Mouse (Mus musculus) heart, embryonic 12.5 days (tissue): Measurements from ENCODE around the gene Celf1. TPM values are rescaled to one million over a fixed set of nuclear protein-coding genes. Genes with fewer than 3 reads are reported as not detected.

Source experiments
- ATAC-seq: fragments of 200-750 bp; cut with Nextera tagmentation; 2 replicates; pipeline ENCODE4 v1.8.0; 2017; ENCODE audit warnings: moderate TSS enrichment, moderate library complexity; ENCODE audit not compliant: insufficient number of reproducible peaks, low FRiP score
- H3K27ac ChIP-seq: fragments of 300-500 bp; sonication (generic); 2 replicates; pipeline ENCODE4 v1.5.1; 2016; ENCODE audit warnings: mild to moderate bottlenecking, moderate library complexity; ENCODE audit not compliant: poor library complexity, severe bottlenecking
- H3K27me3 ChIP-seq: fragments of 300-500 bp; sonication (generic); replicated peaks from 2 replicates; pipeline ENCODE4 v1.6.1; 2016; ENCODE audit warnings: mild to moderate bottlenecking, moderate library complexity
- H3K36me3 ChIP-seq: fragments of 300-500 bp; sonication (generic); 2 replicates; pipeline ENCODE4 v1.6.1; 2016; ENCODE audit warnings: mild to moderate bottlenecking, moderate library complexity
- H3K4me1 ChIP-seq: fragments of 300-500 bp; sonication (generic); replicated peaks from 2 replicates; pipeline ENCODE4 v1.6.1; 2016; ENCODE audit warnings: mild to moderate bottlenecking
- H3K4me2 ChIP-seq: fragments of 300-500 bp; sonication (generic); 2 replicates; pipeline ENCODE4 v1.6.1; 2016; ENCODE audit warnings: mild to moderate bottlenecking, moderate library complexity
- H3K4me3 ChIP-seq: fragments of 300-500 bp; sonication (generic); 2 replicates; pipeline ENCODE4 v1.5.1; 2016; ENCODE audit warnings: mild to moderate bottlenecking
- H3K9ac ChIP-seq: fragments of 300-500 bp; sonication (generic); 2 replicates; pipeline ENCODE4 v1.6.1; 2016; ENCODE audit warnings: mild to moderate bottlenecking, moderate library complexity
- H3K9me3 ChIP-seq: fragments of 300-500 bp; sonication (generic); replicated peaks from 2 replicates; pipeline ENCODE4 v1.6.1; 2016; ENCODE audit warnings: mild to moderate bottlenecking, moderate library complexity
- WGBS: fragments of 180-500 bp; shearing (Covaris S2); methylation state at CpG from one replicate; pipeline ENCODE4 v1.1.7; 2016; 5-methylcytosine and 5-hydroxymethylcytosine counted together
- polyA plus RNA-seq: library from polyadenylated mRNA; unstranded; fragments of >200 nt; fragmentation: Nextera tagmentation; extraction: Ambion mirVana; gene quantifications from 2 replicates; pipeline ENCODE4 v1.2.1, GENCODE M21; 2016

The Celf1 gene
- polyA plus RNA-seq, 1 experiment from 2014 or later, result 136 TPM

DNA sequence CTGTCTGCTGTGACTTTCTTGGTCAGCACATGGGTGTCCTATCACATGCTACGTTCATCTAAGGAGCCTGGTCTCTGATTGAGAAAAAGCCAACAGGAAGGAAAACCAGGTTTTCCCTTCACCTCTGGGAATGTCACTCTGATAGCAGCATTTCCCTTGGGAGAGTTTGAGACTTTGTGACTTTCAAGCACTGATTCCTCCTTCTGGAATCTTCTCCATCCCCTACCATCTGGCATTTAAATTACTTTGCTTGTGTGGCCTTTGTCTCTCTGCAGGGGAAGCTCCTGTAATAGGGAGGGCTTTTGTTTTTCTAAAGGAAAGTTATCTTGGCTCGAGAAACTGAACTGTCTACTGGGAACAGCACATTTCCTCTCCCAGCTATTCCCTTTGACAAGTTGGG lies 82.9 kb downstream of the Celf1 start:
- Histone ChIP-seq H3K27ac (no peak overlapping the region; the same call in 1 of the 2 replicates), H3K4me1 (peaks cover 9% of the 10 kb centered on the region; the same call in 1 of the 2 replicates), H3K9me3 (no peaks in the 10 kb centered on the region), H3K9ac (no peak overlapping the region), H3K27me3 (no peaks in the 10 kb centered on the region), H3K4me3 (no peak overlapping the region), H3K36me3 (peaks cover 27% of the 10 kb centered on the region), H3K4me2 (no peak overlapping the region)
- 55% methylated on average over 2 of the region's 2 CpGs for WGBS
- no peak for ATAC-seq

DNA sequence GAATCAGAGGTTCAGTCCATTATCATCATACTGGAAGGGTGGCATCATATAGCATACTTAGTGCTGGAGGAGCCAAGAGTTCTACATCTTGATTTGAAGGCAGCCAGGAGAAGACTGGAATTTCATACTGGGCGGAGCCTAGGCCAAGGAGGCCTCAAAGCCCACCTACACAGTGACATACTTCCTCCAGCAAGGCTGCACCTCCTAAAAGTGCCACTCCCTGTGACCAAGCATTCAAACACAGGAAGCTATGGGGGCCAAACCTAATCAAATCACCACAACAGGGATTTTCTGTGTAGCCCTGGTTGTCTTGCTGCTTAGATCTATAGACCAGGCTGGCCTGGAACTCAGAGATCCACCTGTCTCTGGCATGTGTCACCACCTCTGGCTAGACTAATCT lies 83.8 kb downstream of the Celf1 start:
- Histone ChIP-seq H3K9me3 (0 out of 2 replicates have a peak, but pooled peaks cover 1% of the 10 kb centered on the region), H3K36me3 (peaks cover 22% of the 10 kb centered on the region), H3K4me2 (no peak overlapping the region), H3K27me3 (no peaks in the 10 kb centered on the region), H3K4me3 (no peak overlapping the region), H3K27ac (no peak overlapping the region), H3K4me1 (peaks cover 9% of the 10 kb centered on the region; the same call in 1 of the 2 replicates), H3K9ac (no peak overlapping the region)
- 88% methylated on average over 1 of the region's 1 CpGs for WGBS
- no peak for ATAC-seq

DNA sequence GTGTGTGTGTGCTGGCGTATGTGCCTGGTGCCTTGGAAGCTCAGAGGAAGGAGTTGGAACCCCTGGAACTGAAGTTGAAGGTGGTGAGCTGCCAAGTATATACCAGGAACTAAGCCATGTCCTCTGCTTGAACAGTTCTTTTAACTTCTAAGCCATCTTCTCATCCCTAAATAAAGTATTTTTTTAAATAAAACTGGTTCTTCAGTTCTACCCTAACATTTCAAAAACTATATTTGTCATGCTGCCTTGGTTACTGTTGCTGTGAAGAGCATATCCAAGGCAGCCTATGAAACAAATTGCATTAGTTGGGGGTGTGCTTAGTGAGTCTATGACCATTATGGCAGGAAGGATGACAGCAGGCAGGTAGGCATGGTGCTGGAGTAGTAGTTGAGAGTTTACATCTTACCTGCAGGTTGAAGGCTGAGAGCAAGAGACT lies 84.9 kb downstream of the Celf1 start:
- H3K4me3 ChIP-seq, result no peak overlapping the region
- no peak overlapping the region for H3K27ac ChIP-seq
- H3K4me2 ChIP-seq, result 0 out of 2 replicates have a peak overlapping the region, but pooled peaks have one; percentile 2
- 92% methylated on average over 1 of the region's 1 CpGs for WGBS
- no peak overlapping the region for H3K9ac ChIP-seq
- 0 out of 2 replicates have a peak, but pooled peaks cover 2% of the 10 kb centered on the region for H3K9me3 ChIP-seq
- H3K4me1 ChIP-seq, result peaks cover 9% of the 10 kb centered on the region; the same call in 1 of the 2 replicates
- H3K27me3 ChIP-seq, result no peaks in the 10 kb centered on the region
- H3K36me3 ChIP-seq, result peaks cover 17% of the 10 kb centered on the region
- no peak for ATAC-seq

DNA sequence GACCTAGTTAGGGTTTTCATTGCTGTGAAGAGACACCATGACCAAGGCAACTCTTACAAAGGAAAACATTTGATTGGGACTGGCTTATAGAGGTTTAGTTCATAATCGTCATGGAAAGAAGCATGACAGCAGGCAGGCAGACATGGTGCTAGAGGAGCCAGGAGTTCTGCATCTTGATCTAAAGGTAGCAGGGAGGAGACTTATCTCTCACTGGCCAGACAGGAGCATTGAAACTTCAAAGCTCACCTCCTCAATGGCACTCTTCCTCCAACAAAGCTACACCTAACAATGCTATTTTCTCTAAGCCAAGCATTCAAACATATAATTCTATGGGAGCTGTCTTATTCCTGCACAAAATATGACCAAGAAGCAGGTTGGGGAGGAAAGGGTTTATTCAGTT lies 86.3 kb downstream of the Celf1 start:
- 81% methylated on average over 1 of the region's 1 CpGs for WGBS
- H3K4me2 ChIP-seq, result peak overlapping the region; percentile 9; the same call in 1 of the 2 replicates
- H3K27ac ChIP-seq, result no peak overlapping the region
- ATAC-seq, result no peak
- H3K4me1 ChIP-seq, result peaks cover 9% of the 10 kb centered on the region; the same call in 1 of the 2 replicates
- no peaks in the 10 kb centered on the region for H3K27me3 ChIP-seq
- H3K36me3 ChIP-seq, result peaks cover 6% of the 10 kb centered on the region; the same call in 1 of the 2 replicates
- 0 out of 2 replicates have a peak, but pooled peaks cover 2% of the 10 kb centered on the region for H3K9me3 ChIP-seq
- no peak overlapping the region for H3K9ac ChIP-seq
- no peak overlapping the region for H3K4me3 ChIP-seq

DNA sequence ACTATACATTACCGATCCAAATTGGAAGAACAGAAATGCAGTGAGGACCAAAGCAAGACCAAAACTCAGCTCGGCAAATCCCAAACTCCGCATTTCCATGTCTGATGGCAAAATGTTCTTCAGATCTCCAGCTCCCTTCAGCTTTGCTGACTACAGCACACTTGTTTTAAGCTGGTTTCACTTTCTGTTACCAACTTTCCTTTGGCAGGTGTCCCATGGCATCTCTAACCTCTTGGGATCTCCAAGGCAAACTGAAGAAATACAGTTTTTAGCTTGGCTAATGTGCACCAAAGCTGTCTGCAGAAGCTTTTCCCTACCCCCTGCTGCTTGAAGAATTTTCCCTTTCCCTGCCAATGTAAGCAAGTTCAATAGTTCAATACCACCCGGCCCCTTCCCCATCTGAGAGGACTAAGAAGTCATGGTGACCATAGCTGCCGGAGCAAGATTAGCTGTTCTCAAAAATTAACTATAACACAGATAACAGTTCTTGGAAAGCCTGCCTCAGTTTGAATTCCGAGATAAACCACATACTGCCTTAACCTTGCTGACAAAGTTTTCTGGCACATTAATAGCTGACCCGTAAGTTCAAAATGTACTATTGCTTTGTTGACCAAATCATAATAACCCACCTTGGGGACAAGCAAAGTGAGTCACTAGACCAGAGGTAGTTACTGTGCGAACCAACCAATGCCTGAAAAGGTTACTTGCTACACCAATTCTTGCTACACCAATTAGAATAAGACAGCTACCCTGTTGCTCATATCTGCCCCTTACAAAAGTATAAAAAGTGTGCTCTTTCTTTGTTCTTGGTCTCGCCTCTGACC lies 87.4 kb downstream of the Celf1 start:
- H3K9me3 ChIP-seq, result 0 out of 2 replicates have a peak, but pooled peaks cover 2% of the 10 kb centered on the region
- no peak overlapping the region for H3K4me3 ChIP-seq
- H3K9ac ChIP-seq, result no peak overlapping the region
- no peak for ATAC-seq
- no peaks in the 10 kb centered on the region for H3K27me3 ChIP-seq
- no peak overlapping the region for H3K4me2 ChIP-seq
- no peak overlapping the region for H3K27ac ChIP-seq
- 76% methylated on average over 9 of the region's 9 CpGs for WGBS
- H3K36me3 ChIP-seq, result peaks cover 4% of the 10 kb centered on the region; the same call in 1 of the 2 replicates
- H3K4me1 ChIP-seq, result peaks cover 9% of the 10 kb centered on the region; the same call in 1 of the 2 replicates

DNA sequence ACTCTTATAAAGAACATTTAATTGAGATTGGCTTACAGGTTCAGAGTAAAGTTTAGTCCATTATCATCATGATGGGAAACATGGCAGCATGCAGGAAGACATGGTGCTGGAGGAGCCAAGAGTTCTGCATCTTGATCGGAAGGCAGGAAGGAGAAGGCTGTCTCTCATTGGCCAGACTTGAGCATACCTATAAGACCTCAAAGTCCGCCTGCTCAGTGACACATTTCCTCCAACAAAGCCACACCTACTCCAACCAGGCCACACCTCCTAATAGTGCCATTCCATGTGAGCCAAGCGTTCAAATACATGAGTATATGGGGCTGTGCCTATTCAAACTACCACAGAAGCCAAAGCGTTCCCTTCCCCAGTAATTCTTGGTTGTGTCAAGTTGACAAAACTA lies 91.0 kb downstream of the Celf1 start:
- Histone ChIP-seq H3K4me3 (no peak overlapping the region), H3K27ac (no peak overlapping the region), H3K27me3 (no peaks in the 10 kb centered on the region), H3K36me3 (no peaks in the 10 kb centered on the region), H3K4me1 (peaks cover 11% of the 10 kb centered on the region), H3K4me2 (no peak overlapping the region), H3K9ac (no peak overlapping the region), H3K9me3 (0 out of 2 replicates have a peak, but pooled peaks cover 2% of the 10 kb centered on the region)
- 75% methylated on average over 4 of the region's 4 CpGs for WGBS
- ATAC-seq, result no peak

DNA sequence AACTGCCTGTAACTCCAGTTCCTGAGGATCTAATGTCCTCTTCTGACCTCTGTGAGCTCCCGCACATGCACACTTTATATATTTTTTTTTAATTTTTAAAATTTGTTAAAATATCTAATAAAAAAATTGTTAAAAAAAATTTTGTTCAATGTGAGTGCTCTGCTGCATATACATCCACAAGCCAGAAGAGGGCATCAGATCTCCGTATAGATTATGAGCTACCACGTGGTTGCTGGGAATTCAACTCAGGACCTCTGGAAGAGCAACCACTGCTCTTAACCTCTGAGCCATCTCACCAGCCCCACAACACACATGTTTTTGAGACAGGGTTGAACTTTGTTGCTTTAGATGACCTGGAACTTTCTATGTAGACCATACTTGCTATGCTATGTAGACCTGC lies 92.8 kb downstream of the Celf1 start:
- peaks cover 11% of the 10 kb centered on the region for H3K4me1 ChIP-seq
- H3K4me3 ChIP-seq, result no peak overlapping the region
- no peak overlapping the region for H3K27ac ChIP-seq
- ATAC-seq, result no peak
- no peak overlapping the region for H3K9ac ChIP-seq
- no peaks in the 10 kb centered on the region for H3K36me3 ChIP-seq
- 14% methylated on average over 3 of the region's 3 CpGs for WGBS
- H3K9me3 ChIP-seq, result 0 out of 2 replicates have a peak, but pooled peaks cover 2% of the 10 kb centered on the region
- no peaks in the 10 kb centered on the region for H3K27me3 ChIP-seq
- H3K4me2 ChIP-seq, result no peak overlapping the region

DNA sequence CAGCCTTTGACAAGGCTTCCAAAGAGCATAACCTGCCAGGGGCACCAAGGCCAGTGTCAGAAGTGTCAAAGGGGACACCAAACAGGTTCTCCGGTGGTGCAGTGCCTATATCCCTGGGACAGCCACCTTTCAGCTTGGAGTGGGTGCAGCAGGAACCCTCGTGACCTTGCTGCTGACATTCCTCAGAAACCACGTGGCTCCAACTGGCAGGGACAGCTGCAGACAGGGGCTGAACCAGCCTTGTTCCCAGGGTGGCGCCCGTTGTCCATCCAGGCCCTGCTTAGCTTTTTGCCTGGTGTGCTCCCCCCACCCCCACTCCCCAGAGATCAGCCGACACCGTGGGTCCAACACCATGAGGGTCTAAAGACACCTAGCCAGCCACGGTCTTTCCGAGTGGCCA lies 95.2 kb downstream of the Celf1 start, which contains the start of gene Rapsn:
Gene Rapsn (plus strand): TSS at position 236 of the 400 bp plus-strand sequence.
- Histone ChIP-seq H3K27me3 (no peaks in the 10 kb centered on the region), H3K9ac (no peak within 1 kb of the TSS), H3K4me3 (no peak within 1 kb of the TSS), H3K4me2 (peak within 1 kb of the TSS; percentile 50), H3K9me3 (no peaks in the 10 kb centered on the region), H3K4me1 (peaks cover 11% of the 10 kb centered on the region), H3K36me3 (no peaks in the 10 kb centered on the region), H3K27ac (no peak within 1 kb of the TSS)
- 38% methylated on average over 9 of the region's 9 CpGs for WGBS
- peak; percentile 66; the same call in 1 of the 2 replicates for ATAC-seq

DNA sequence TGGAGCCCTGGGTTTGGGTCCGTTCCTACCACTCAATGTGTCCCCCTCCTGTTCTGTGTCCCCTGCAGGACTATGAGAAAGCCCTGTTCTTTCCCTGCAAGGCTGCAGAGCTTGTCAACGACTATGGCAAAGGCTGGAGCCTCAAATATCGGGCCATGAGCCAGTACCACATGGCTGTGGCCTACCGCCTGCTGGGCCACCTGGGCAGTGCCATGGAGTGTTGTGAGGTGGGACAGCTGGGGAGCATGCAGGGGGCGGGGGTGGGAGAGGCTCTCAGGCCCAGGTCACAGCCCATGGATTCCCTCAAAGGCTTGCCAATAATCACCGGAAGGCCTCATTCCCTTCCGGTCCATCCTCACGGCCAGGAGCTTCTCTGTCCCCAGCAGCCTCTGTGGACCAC lies 101.6 kb downstream of the Celf1 start:
- no peak for ATAC-seq
- 63% methylated on average over 8 of the region's 8 CpGs for WGBS
- Histone ChIP-seq H3K27ac (no peak overlapping the region), H3K9me3 (no peaks in the 10 kb centered on the region), H3K4me2 (no peak overlapping the region), H3K4me1 (peaks cover 11% of the 10 kb centered on the region), H3K4me3 (no peak overlapping the region), H3K36me3 (no peaks in the 10 kb centered on the region), H3K27me3 (no peaks in the 10 kb centered on the region), H3K9ac (no peak overlapping the region)

DNA sequence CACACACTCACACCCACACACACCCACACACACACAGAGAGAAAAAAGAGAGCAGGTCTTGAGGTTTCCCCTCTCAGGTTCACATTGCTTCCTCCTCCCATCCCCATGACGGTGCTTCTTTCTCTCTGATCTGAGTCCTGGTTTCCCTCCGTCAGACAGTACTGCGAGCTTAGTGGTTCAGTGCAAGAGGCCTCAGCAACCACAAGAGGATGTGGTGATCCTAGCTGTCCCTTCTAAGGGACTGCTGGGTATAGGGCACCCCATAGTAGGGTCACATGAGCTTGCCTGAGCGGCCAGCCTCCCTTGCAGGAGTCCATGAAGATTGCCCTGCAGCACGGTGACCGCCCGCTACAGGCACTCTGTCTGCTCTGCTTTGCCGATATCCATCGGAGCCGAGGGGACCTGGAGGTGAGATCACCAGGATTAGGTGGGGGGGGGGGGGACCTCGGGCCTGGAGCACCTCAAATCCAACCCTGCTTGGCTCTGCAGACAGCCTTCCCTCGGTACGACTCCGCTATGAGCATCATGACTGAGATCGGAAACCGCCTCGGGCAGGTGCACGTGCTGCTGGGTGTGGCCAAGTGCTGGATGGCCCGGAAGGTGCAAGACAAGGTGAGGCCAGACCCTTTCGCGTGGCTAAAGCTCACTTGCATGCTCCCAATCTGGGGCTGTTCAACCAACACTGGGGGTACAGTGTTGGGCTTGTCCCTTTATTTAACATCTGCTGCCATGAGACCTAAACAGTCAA lies 102.6 kb downstream of the Celf1 start:
- peak; percentile 34; the same call in 1 of the 2 replicates for ATAC-seq
- Histone ChIP-seq H3K9ac (no peak overlapping the region), H3K27me3 (no peaks in the 10 kb centered on the region), H3K4me1 (peaks cover 11% of the 10 kb centered on the region), H3K27ac (no peak overlapping the region), H3K9me3 (no peaks in the 10 kb centered on the region), H3K4me2 (no peak overlapping the region), H3K4me3 (no peak overlapping the region), H3K36me3 (no peaks in the 10 kb centered on the region)
- WGBS, result 58% methylated on average over 21 of the region's 21 CpGs

DNA sequence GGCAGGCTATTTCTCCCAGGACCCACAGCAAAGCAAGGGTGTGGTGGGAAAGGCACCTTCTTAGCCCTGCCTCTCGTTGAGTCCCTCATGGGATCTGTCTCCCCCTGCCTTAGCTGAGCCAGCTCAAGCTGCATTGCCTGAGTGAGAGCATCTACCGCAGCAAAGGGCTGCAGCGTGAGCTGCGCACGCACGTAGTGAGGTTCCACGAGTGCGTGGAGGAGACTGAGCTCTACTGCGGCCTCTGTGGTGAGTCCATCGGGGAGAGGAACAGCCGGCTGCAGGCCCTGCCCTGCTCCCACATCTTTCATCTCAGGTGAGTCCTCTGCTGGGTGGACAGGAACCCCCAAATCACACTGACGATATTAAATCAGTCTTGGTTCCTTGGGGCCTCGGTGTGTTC lies 104.5 kb downstream of the Celf1 start:
- H3K36me3 ChIP-seq, result no peaks in the 10 kb centered on the region
- no peaks in the 10 kb centered on the region for H3K27me3 ChIP-seq
- no peak overlapping the region for H3K27ac ChIP-seq
- peaks cover 11% of the 10 kb centered on the region for H3K4me1 ChIP-seq
- H3K4me2 ChIP-seq, result no peak overlapping the region
- WGBS, result 65% methylated on average over 13 of the region's 13 CpGs
- no peaks in the 10 kb centered on the region for H3K9me3 ChIP-seq
- no peak for ATAC-seq
- no peak overlapping the region for H3K4me3 ChIP-seq
- H3K9ac ChIP-seq, result no peak overlapping the region
